Mouse (Mus musculus): ENCODE results near the gene Tmco5.

- TF ChIP-seq CTCF (IDR thresholded peaks at IDR 0.05; ENCODE audit: low read depth) (no peak), EP300 (IDR thresholded peaks at IDR 0.05; ENCODE audit: low read depth) (no peak)
Observed at GRCm38 (mm10) chr2:116923684-116924083, 45.2 kb downstream of the Tmco5 start.

Measured in liver, postnatal 0 days (tissue).